Mouse (Mus musculus) liver, embryonic 13.5 days (tissue): Measurements from ENCODE around the gene Bzw1. TPM values are rescaled to one million over a fixed set of nuclear protein-coding genes. Genes with fewer than 3 reads are reported as not detected.

ENCODE experiments used
- polyA plus RNA-seq: library from polyadenylated mRNA; unstranded; fragments of >200 nt; fragmentation: Nextera tagmentation; extraction: Ambion mirVana; gene quantifications from 2 replicates; pipeline ENCODE4 v1.2.1, GENCODE M21; 2015

Gene Bzw1
- polyA plus RNA-seq, 1 experiment from 2014 or later: 181 TPM

Other genes with a start within 250 kb of the Bzw1 start
- 0.27 and 0.31 TPM in 2 replicates for gene Aox4, start 182.5 kb upstream of the Bzw1 start, polyA plus RNA-seq
- gene Aox2, start 114.6 kb upstream of the Bzw1 start, polyA plus RNA-seq: not detected in 2 replicates
- 74.8 and 87.1 TPM in 2 replicates for gene Clk1, start 31.2 kb downstream of the Bzw1 start, polyA plus RNA-seq
- gene Nif3l1, start 52.3 kb downstream of the Bzw1 start, polyA plus RNA-seq: 21.3 and 21.6 TPM in 2 replicates
- 34.4 and 35.5 TPM in 2 replicates for gene Ppil3, start 52.6 kb downstream of the Bzw1 start, polyA plus RNA-seq
- gene Orc2, start 112.2 kb downstream of the Bzw1 start, polyA plus RNA-seq: 47.2 and 58.4 TPM in 2 replicates
- gene Fam126b, start 193.4 kb downstream of the Bzw1 start, polyA plus RNA-seq: 3.6 and 3.9 TPM in 2 replicates
- gene Ndufb3, start 193.5 kb downstream of the Bzw1 start, polyA plus RNA-seq: 127 and 129 TPM in 2 replicates